Mouse (Mus musculus): ENCODE data around the gene Ptpn4. TPM values are rescaled to one million over a fixed set of nuclear protein-coding genes. Genes with fewer than 3 reads are reported as not detected.

Ptpn4 gene
- polyA plus RNA-seq, 1 experiment from 2014 or later, result 10.1 TPM

- ATAC-seq, result no peak; the same call in 1 of the 2 replicates
- Histone ChIP-seq H3K27me3 (replicated peaks; ENCODE audit: control insufficient read depth, insufficient read depth, low read length) (no peaks in the 10 kb centered on the region), H3K36me3 (ENCODE audit: control insufficient read depth, insufficient read depth, low read length) (no peaks in the 10 kb centered on the region), H3K9me3 (ENCODE audit: control insufficient read depth, low read length) (no peaks in the 10 kb centered on the region), H3K4me1 (ENCODE audit: control insufficient read depth, insufficient read depth, low read depth, low read length) (no peaks in the 10 kb centered on the region), H3K4me2 (ENCODE audit: low read length) (no peak overlapping the region), H3K9ac (ENCODE audit: low read depth, low read length) (no peak overlapping the region), H3K27ac (ENCODE audit: low read depth, low read length) (no peak overlapping the region), H3K4me3 (ENCODE audit: low read length) (no peak overlapping the region)
- WGBS, result 93% methylated on average over 1 of the region's 1 CpGs
These were observed 9.3 kb downstream of the Ptpn4 start for GRCm38 (mm10) chr1:119828160-119828559.

DNA sequence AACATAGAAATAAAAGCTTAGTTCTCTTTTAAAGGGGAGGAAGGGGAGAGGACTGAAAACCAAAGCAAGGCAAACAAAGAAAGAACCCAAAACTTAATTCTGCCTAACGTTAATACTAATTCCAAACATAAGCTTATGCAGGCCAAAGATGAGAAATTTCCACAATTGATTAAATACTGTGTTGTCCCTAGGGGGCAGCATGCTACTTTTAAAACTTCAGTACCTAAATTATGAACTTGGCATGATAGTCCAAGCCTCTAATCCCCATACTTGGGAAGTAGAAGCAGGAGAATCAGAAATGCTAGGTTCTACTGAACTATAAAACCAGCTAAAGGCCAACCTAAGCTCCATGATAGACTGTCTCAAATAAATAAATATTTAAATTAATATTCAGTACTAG lies 18.7 kb downstream of the Ptpn4 start:
- no peak for ATAC-seq
- Histone ChIP-seq H3K27ac (ENCODE audit: low read depth, low read length) (no peak overlapping the region), H3K4me1 (ENCODE audit: control insufficient read depth, insufficient read depth, low read depth, low read length) (no peaks in the 10 kb centered on the region), H3K4me2 (ENCODE audit: low read length) (no peak overlapping the region), H3K9me3 (ENCODE audit: control insufficient read depth, low read length) (no peaks in the 10 kb centered on the region), H3K9ac (ENCODE audit: low read depth, low read length) (no peak overlapping the region), H3K36me3 (ENCODE audit: control insufficient read depth, insufficient read depth, low read length) (no peaks in the 10 kb centered on the region), H3K4me3 (ENCODE audit: low read length) (no peak overlapping the region), H3K27me3 (replicated peaks; ENCODE audit: control insufficient read depth, insufficient read depth, low read length) (no peaks in the 10 kb centered on the region)
- WGBS, result 82% methylated on average over 1 of the region's 1 CpGs

GRCm38 (mm10) chr1:119807707-119808106 lies 29.7 kb downstream of the Ptpn4 start:
- Histone ChIP-seq H3K9ac (ENCODE audit: low read depth, low read length) (no peak overlapping the region), H3K4me3 (ENCODE audit: low read length) (no peak overlapping the region), H3K36me3 (ENCODE audit: control insufficient read depth, insufficient read depth, low read length) (no peaks in the 10 kb centered on the region), H3K27ac (ENCODE audit: low read depth, low read length) (no peak overlapping the region), H3K4me1 (ENCODE audit: control insufficient read depth, insufficient read depth, low read depth, low read length) (no peaks in the 10 kb centered on the region), H3K9me3 (ENCODE audit: control insufficient read depth, low read length) (no peaks in the 10 kb centered on the region), H3K4me2 (ENCODE audit: low read length) (no peak overlapping the region), H3K27me3 (replicated peaks; ENCODE audit: control insufficient read depth, insufficient read depth, low read length) (no peaks in the 10 kb centered on the region)
- 97% methylated on average over 1 of the region's 1 CpGs for WGBS
- ATAC-seq, result no peak

DNA sequence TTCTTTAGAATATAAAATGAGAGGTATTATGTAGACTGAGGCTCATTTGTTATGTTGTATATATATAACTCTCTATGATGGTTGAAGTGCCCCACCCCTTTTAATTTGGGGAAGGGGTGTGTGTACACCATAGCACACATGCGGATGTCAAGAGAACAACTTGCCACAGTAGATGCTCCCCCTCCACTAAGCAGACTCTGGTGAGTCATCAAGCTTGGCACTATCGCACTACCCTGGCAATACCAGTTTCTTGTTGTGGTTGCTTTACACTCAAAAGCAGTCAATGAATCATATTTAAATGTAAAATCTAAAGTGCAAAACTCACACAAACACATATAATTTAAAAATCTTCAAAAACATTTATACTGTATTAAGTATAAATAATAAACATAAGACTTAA lies 31.4 kb downstream of the Ptpn4 start:
- Histone ChIP-seq H3K4me1 (ENCODE audit: control insufficient read depth, insufficient read depth, low read depth, low read length) (no peaks in the 10 kb centered on the region), H3K4me3 (ENCODE audit: low read length) (no peak overlapping the region), H3K27ac (ENCODE audit: low read depth, low read length) (no peak overlapping the region), H3K36me3 (ENCODE audit: control insufficient read depth, insufficient read depth, low read length) (no peaks in the 10 kb centered on the region), H3K9ac (ENCODE audit: low read depth, low read length) (no peak overlapping the region), H3K27me3 (replicated peaks; ENCODE audit: control insufficient read depth, insufficient read depth, low read length) (no peaks in the 10 kb centered on the region), H3K9me3 (ENCODE audit: control insufficient read depth, low read length) (no peaks in the 10 kb centered on the region), H3K4me2 (ENCODE audit: low read length) (no peak overlapping the region)
- WGBS, result 93% methylated on average over 2 of the region's 2 CpGs
- ATAC-seq, result no peak

- Histone ChIP-seq H3K36me3 (ENCODE audit: control insufficient read depth, insufficient read depth, low read length) (no peaks in the 10 kb centered on the region), H3K4me3 (ENCODE audit: low read length) (no peak overlapping the region), H3K9me3 (ENCODE audit: control insufficient read depth, low read length) (no peaks in the 10 kb centered on the region), H3K4me2 (ENCODE audit: low read length) (no peak overlapping the region), H3K4me1 (ENCODE audit: control insufficient read depth, insufficient read depth, low read depth, low read length) (no peaks in the 10 kb centered on the region), H3K27me3 (replicated peaks; ENCODE audit: control insufficient read depth, insufficient read depth, low read length) (no peaks in the 10 kb centered on the region), H3K27ac (ENCODE audit: low read depth, low read length) (no peak overlapping the region), H3K9ac (ENCODE audit: low read depth, low read length) (no peak overlapping the region)
- 20% methylated on average over 1 of the region's 1 CpGs for WGBS
- ATAC-seq, result no peak
These were observed 32.8 kb downstream of the Ptpn4 start for GRCm38 (mm10) chr1:119804586-119804985.

DNA sequence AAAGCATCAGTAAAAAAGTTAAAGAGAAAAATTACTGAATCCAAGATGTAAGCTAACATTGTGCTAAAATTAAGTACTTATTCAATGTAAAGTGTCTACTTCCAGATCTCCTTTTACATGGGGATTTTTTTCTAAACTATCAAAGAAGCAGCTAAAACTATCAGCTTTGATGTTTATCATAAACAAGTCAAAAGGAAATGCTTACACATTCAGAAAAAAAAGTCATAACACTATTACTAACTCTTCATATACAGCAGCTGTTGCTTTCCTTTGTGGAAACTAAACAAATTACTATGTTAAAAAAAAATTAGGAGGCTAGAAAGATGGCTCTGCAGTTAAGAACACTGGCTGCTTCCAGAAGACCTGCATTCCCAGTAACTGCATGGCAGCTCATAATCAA lies 42.2 kb downstream of the Ptpn4 start:
- no peak overlapping the region for H3K4me3 ChIP-seq (ENCODE audit: low read length)
- H3K27me3 ChIP-seq (replicated peaks; ENCODE audit: control insufficient read depth, insufficient read depth, low read length), result no peaks in the 10 kb centered on the region
- H3K4me1 ChIP-seq (ENCODE audit: control insufficient read depth, insufficient read depth, low read depth, low read length), result no peaks in the 10 kb centered on the region
- H3K27ac ChIP-seq (ENCODE audit: low read depth, low read length), result no peak overlapping the region
- no peak overlapping the region for H3K4me2 ChIP-seq (ENCODE audit: low read length)
- H3K9me3 ChIP-seq (ENCODE audit: control insufficient read depth, low read length), result no peaks in the 10 kb centered on the region
- no peak for ATAC-seq
- no peak overlapping the region for H3K9ac ChIP-seq (ENCODE audit: low read depth, low read length)
- H3K36me3 ChIP-seq (ENCODE audit: control insufficient read depth, insufficient read depth, low read length), result no peaks in the 10 kb centered on the region

- Histone ChIP-seq H3K9me3 (ENCODE audit: control insufficient read depth, low read length) (no peaks in the 10 kb centered on the region), H3K4me1 (ENCODE audit: control insufficient read depth, insufficient read depth, low read depth, low read length) (no peaks in the 10 kb centered on the region), H3K36me3 (ENCODE audit: control insufficient read depth, insufficient read depth, low read length) (no peaks in the 10 kb centered on the region), H3K4me2 (ENCODE audit: low read length) (no peak overlapping the region), H3K9ac (ENCODE audit: low read depth, low read length) (no peak overlapping the region), H3K27ac (ENCODE audit: low read depth, low read length) (no peak overlapping the region), H3K4me3 (ENCODE audit: low read length) (no peak overlapping the region), H3K27me3 (replicated peaks; ENCODE audit: control insufficient read depth, insufficient read depth, low read length) (no peaks in the 10 kb centered on the region)
- WGBS, result 89% methylated on average over 1 of the region's 1 CpGs
- ATAC-seq, result peak; percentile 50; the same call in 1 of the 2 replicates
These were observed 43.1 kb downstream of the Ptpn4 start for GRCm38 (mm10) chr1:119794342-119794741.

DNA sequence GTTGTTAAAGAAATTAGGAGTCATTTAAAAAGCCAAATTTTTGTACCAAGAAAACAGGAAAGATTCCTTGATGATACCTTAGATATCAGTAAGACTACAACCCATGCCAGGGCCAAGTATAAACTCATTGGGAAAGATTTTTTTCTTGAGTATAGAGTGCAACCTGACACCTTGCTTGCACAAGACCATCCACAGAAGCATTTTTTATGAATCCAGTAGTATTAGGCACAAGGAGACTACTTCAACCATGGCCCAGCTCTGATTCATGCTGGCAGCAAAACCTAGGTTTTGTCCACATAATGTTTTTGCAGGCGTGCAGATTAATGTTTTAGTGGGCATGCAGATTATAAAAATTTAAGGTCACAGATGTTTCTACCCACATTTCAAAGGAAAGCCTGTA lies 46.8 kb downstream of the Ptpn4 start:
- Histone ChIP-seq H3K4me2 (ENCODE audit: low read length) (no peak overlapping the region), H3K27ac (ENCODE audit: low read depth, low read length) (no peak overlapping the region), H3K9me3 (ENCODE audit: control insufficient read depth, low read length) (no peaks in the 10 kb centered on the region), H3K9ac (ENCODE audit: low read depth, low read length) (no peak overlapping the region), H3K27me3 (replicated peaks; ENCODE audit: control insufficient read depth, insufficient read depth, low read length) (no peaks in the 10 kb centered on the region), H3K36me3 (ENCODE audit: control insufficient read depth, insufficient read depth, low read length) (no peaks in the 10 kb centered on the region), H3K4me1 (ENCODE audit: control insufficient read depth, insufficient read depth, low read depth, low read length) (no peaks in the 10 kb centered on the region), H3K4me3 (ENCODE audit: low read length) (no peak overlapping the region)
- 88% methylated on average over 1 of the region's 1 CpGs for whole genome bisulfite sequencing
- ATAC-seq, result no peak

DNA sequence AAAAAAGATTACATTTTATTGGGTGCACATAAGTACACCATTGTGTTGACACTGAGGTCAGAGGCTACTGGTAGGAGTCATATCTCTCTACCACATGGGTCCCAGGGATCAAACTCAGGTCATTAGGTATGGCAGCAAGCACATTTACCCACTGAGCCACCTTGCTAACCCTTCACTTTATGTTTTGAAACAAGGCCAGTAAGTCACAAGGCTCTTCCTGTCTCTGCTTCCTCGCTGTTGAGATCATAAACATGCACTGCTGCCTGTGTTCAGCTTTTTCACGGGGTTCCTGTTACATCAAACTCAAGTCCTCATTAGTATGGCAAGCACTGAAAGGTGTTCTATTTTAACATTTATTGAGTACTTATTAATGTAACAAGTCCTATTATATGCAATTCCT lies 61.5 kb downstream of the Ptpn4 start:
- no peaks in the 10 kb centered on the region for H3K27me3 ChIP-seq (replicated peaks; ENCODE audit: control insufficient read depth, insufficient read depth, low read length)
- ATAC-seq, result no peak
- H3K4me3 ChIP-seq (ENCODE audit: low read length), result no peak overlapping the region
- no peaks in the 10 kb centered on the region for H3K4me1 ChIP-seq (ENCODE audit: control insufficient read depth, insufficient read depth, low read depth, low read length)
- H3K4me2 ChIP-seq (ENCODE audit: low read length), result no peak overlapping the region
- no peak overlapping the region for H3K27ac ChIP-seq (ENCODE audit: low read depth, low read length)
- no peak overlapping the region for H3K9ac ChIP-seq (ENCODE audit: low read depth, low read length)
- no peaks in the 10 kb centered on the region for H3K9me3 ChIP-seq (ENCODE audit: control insufficient read depth, low read length)
- no peaks in the 10 kb centered on the region for H3K36me3 ChIP-seq (ENCODE audit: control insufficient read depth, insufficient read depth, low read length)
- 87% methylated on average over 2 of the region's 2 CpGs for WGBS

DNA sequence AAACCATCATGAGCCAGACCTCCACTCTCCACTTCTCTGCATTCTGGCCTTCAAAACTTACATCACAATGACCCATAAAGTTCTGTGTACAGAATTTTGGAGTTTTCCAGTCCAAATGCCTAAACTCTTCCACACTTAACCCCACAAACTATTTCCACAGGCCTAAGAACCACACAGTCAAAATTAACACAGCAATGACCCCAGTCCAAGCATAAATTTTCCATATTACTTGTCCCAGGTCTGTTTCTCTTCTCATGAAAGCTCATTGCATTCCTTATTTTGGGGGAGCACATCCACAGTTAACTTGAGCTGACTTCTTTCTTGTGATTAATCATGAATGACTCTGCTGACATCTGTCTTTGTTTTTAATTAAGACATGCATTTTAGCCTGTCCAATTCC lies 101.7 kb downstream of the Ptpn4 start:
- Histone ChIP-seq H3K27ac (ENCODE audit: low read depth, low read length) (no peak overlapping the region), H3K4me3 (ENCODE audit: low read length) (no peak overlapping the region), H3K4me1 (ENCODE audit: control insufficient read depth, insufficient read depth, low read depth, low read length) (no peaks in the 10 kb centered on the region), H3K4me2 (ENCODE audit: low read length) (no peak overlapping the region), H3K36me3 (ENCODE audit: control insufficient read depth, insufficient read depth, low read length) (peaks cover 12% of the 10 kb centered on the region), H3K27me3 (replicated peaks; ENCODE audit: control insufficient read depth, insufficient read depth, low read length) (no peaks in the 10 kb centered on the region), H3K9ac (ENCODE audit: low read depth, low read length) (no peak overlapping the region), H3K9me3 (ENCODE audit: control insufficient read depth, low read length) (peaks cover 10% of the 10 kb centered on the region)
- ATAC-seq, result no peak
